Mouse (Mus musculus) ES-Bruce4 (cell line): ENCODE results near the gene Pi4k2a. TPM values are rescaled to one million over a fixed set of nuclear protein-coding genes. Genes with fewer than 3 reads are reported as not detected.
A peak's percentile ranks its signal among the peaks of the same experiment; 100 is the strongest.

Experiments used
- H3K27ac ChIP-seq: 2 replicates; pipeline ENCODE4 v1.5.1; 2012; ENCODE audit warnings: low read length, inconsistent platforms; ENCODE audit not compliant: insufficient read depth
- H3K27me3 ChIP-seq: 2 replicates; pipeline ENCODE4 v1.6.1; 2012; ENCODE audit warnings: mild to moderate bottlenecking, low read length, inconsistent platforms; ENCODE audit not compliant: control insufficient read depth, poor library complexity, insufficient read depth, severe bottlenecking
- H3K36me3 ChIP-seq: 2 replicates; pipeline ENCODE4 v1.6.1; 2012; ENCODE audit warnings: inconsistent platforms, mild to moderate bottlenecking, low read length, moderate library complexity; ENCODE audit not compliant: control insufficient read depth, poor library complexity, insufficient read depth, severe bottlenecking
- H3K4me1 ChIP-seq: one replicate; pipeline ENCODE4 v1.8.1; 2011; ENCODE audit warnings: low read length; ENCODE audit not compliant: control insufficient read depth, insufficient read depth
- H3K4me3 ChIP-seq: 2 replicates; pipeline ENCODE4 v1.5.1; 2011; ENCODE audit warnings: low read depth, mild to moderate bottlenecking, low read length
- H3K9ac ChIP-seq: 2 replicates; pipeline ENCODE4 v1.6.1; 2012; ENCODE audit warnings: low read depth, mild to moderate bottlenecking, inconsistent platforms; ENCODE audit not compliant: poor library complexity, severe bottlenecking
- H3K9me3 ChIP-seq: replicated peaks from 2 replicates; pipeline ENCODE4 v1.6.1; 2012; ENCODE audit warnings: mild to moderate bottlenecking, low read length, inconsistent platforms; ENCODE audit not compliant: control insufficient read depth, poor library complexity, insufficient read depth, severe bottlenecking
- CTCF ChIP-seq: IDR thresholded peaks from one replicate; pipeline ENCODE4 v1.8.1; 2011; ENCODE audit warnings: low read depth, low read length
- EP300 ChIP-seq: IDR thresholded peaks from 2 replicates; pipeline ENCODE4 v1.6.1; 2011; ENCODE audit warnings: low read depth, low read length; ENCODE audit not compliant: insufficient read depth
- POLR2A ChIP-seq: IDR thresholded peaks from one replicate; pipeline ENCODE4 v1.8.1; 2011; ENCODE audit warnings: low read length; ENCODE audit not compliant: insufficient read depth
- polyA plus RNA-seq: library from polyadenylated mRNA; stranded (reverse); fragments of >200 nt; gene quantifications from 2 replicates; pipeline ENCODE4 v1.2.4, GENCODE M21; 2011; ENCODE audit warnings: low read depth; ENCODE audit not compliant: missing spikeins, insufficient read depth, insufficient read length

Gene Pi4k2a
- polyA plus RNA-seq, 1 experiment = 27.2 TPM

- TF ChIP-seq EP300 = no peak
- no peak for TF ChIP-seq CTCF
- TF ChIP-seq POLR2A = no peak
- peak overlapping the region; percentile 11 for H3K4me3 ChIP-seq
These were observed 36.8 kb downstream of the Pi4k2a start for GRCm38 (mm10) chr19:42127024-42127423.

GRCm38 (mm10) chr19:42128052-42128740 is 37.9 kb downstream of the Pi4k2a start:
- H3K27ac ChIP-seq = peak overlapping the region; percentile 72

More at GRCm38 (mm10) chr19:42127024-42127423, 36.8 kb downstream of the Pi4k2a start:
- H3K9ac ChIP-seq = peak overlapping the region; percentile 86
- H3K27me3 ChIP-seq = no peaks in the 10 kb centered on the region
- peaks cover 8% of the 10 kb centered on the region for H3K4me1 ChIP-seq
- H3K9me3 ChIP-seq = no peaks in the 10 kb centered on the region
- H3K36me3 ChIP-seq = peaks cover 16% of the 10 kb centered on the region
- H3K27ac ChIP-seq = no peak overlapping the region

GRCm38 (mm10) chr19:42128787-42129508 is 38.7 kb downstream of the Pi4k2a start, which contains the start of gene Avpi1:
Gene Avpi1, minus strand, starts transcription at chr19:42129059.
- no peaks in the 10 kb centered on the region for H3K9me3 ChIP-seq
- peak within 1 kb of the TSS; percentile 86 for H3K9ac ChIP-seq
- H3K36me3 ChIP-seq = peaks cover 5% of the 10 kb centered on the region
- peaks cover 6% of the 10 kb centered on the region for H3K4me1 ChIP-seq
- TF ChIP-seq EP300 (peak; percentile 77; the same call in 1 of the 2 replicates), CTCF (no peak), POLR2A (peak; percentile 62)
- no peaks in the 10 kb centered on the region for H3K27me3 ChIP-seq
- peak within 1 kb of the TSS; percentile 97 for H3K27ac ChIP-seq
- H3K4me3 ChIP-seq = peak within 1 kb of the TSS; percentile 90

More at GRCm38 (mm10) chr19:42128052-42128740, 37.9 kb downstream of the Pi4k2a start:
- Histone ChIP-seq H3K36me3 (peaks cover 13% of the 10 kb centered on the region), H3K9me3 (no peaks in the 10 kb centered on the region), H3K9ac (peak overlapping the region; percentile 86), H3K4me1 (peaks cover 8% of the 10 kb centered on the region), H3K4me3 (peak overlapping the region; percentile 90), H3K27me3 (no peaks in the 10 kb centered on the region)
- no peak for TF ChIP-seq EP300

GRCm38 (mm10) chr19:42129509-42130293 is 39.4 kb downstream of the Pi4k2a start:
- H3K4me3 ChIP-seq = no peak overlapping the region; the same call in 1 of the 2 replicates
- H3K36me3 ChIP-seq = peaks cover 4% of the 10 kb centered on the region; the same call in 1 of the 2 replicates
- peak overlapping the region; percentile 41 for H3K9ac ChIP-seq
- no peaks in the 10 kb centered on the region for H3K9me3 ChIP-seq
- TF ChIP-seq POLR2A (no peak), EP300 (no peak), CTCF (no peak)
- peak overlapping the region; percentile 97 for H3K27ac ChIP-seq
- H3K27me3 ChIP-seq = no peaks in the 10 kb centered on the region
- peaks cover 6% of the 10 kb centered on the region for H3K4me1 ChIP-seq

GRCm38 (mm10) chr19:42130294-42130606 is 40.0 kb downstream of the Pi4k2a start:
- Histone ChIP-seq H3K9ac (peak overlapping the region; percentile 41; the same call in 1 of the 2 replicates), H3K4me3 (no peak overlapping the region), H3K9me3 (no peaks in the 10 kb centered on the region), H3K36me3 (peaks cover 4% of the 10 kb centered on the region; the same call in 1 of the 2 replicates), H3K27me3 (no peaks in the 10 kb centered on the region), H3K27ac (peak overlapping the region; percentile 97), H3K4me1 (peaks cover 6% of the 10 kb centered on the region)
- TF ChIP-seq EP300 (no peak), CTCF (no peak), POLR2A (no peak)
